Mouse (Mus musculus) hindbrain, embryonic 13.5 days (tissue): ENCODE measurements around the gene Onecut3. TPM values are rescaled to one million over a fixed set of nuclear protein-coding genes. Genes with fewer than 3 reads are reported as not detected.

Source experiments
- ATAC-seq: fragments of 200-750 bp; cut with Nextera tagmentation; 2 replicates; pipeline ENCODE4 v1.8.0; 2017; ENCODE audit warnings: moderate TSS enrichment; ENCODE audit not compliant: low FRiP score
- H3K27ac ChIP-seq: fragments of 300-500 bp; sonication (generic); 2 replicates; pipeline ENCODE4 v1.5.1; 2015; ENCODE audit warnings: inconsistent platforms, mild to moderate bottlenecking, moderate library complexity
- H3K27me3 ChIP-seq: fragments of 300-500 bp; sonication (generic); 2 replicates; pipeline ENCODE4 v1.6.1; 2015; ENCODE audit warnings: mild to moderate bottlenecking, inconsistent platforms
- H3K36me3 ChIP-seq: fragments of 300-500 bp; sonication (generic); 2 replicates; pipeline ENCODE4 v1.6.1; 2015; ENCODE audit warnings: mild to moderate bottlenecking, inconsistent platforms
- H3K4me1 ChIP-seq: fragments of 300-500 bp; sonication (generic); replicated peaks from 2 replicates; pipeline ENCODE4 v1.6.1; 2015; ENCODE audit warnings: inconsistent platforms
- H3K4me2 ChIP-seq: fragments of 300-500 bp; sonication (generic); 2 replicates; pipeline ENCODE4 v1.6.1; 2015; ENCODE audit warnings: inconsistent platforms, mild to moderate bottlenecking, moderate library complexity
- H3K4me3 ChIP-seq: fragments of 300-500 bp; sonication (generic); 2 replicates; pipeline ENCODE4 v1.5.1; 2015; ENCODE audit warnings: mild to moderate bottlenecking, inconsistent platforms
- H3K9ac ChIP-seq: fragments of 300-500 bp; sonication (generic); 2 replicates; pipeline ENCODE4 v1.6.1; 2015; ENCODE audit warnings: mild to moderate bottlenecking, inconsistent platforms
- H3K9me3 ChIP-seq: fragments of 300-500 bp; sonication (generic); 2 replicates; pipeline ENCODE4 v1.6.1; 2016; ENCODE audit warnings: inconsistent platforms
- WGBS: fragments of 180-500 bp; shearing (Covaris S2); methylation state at CpG from one replicate; pipeline ENCODE4 v1.1.7; 2015; 5-methylcytosine and 5-hydroxymethylcytosine counted together
- polyA plus RNA-seq: library from polyadenylated mRNA; unstranded; fragments of >200 nt; fragmentation: Nextera tagmentation; extraction: Ambion mirVana; gene quantifications from 2 replicates; pipeline ENCODE4 v1.2.1, GENCODE M21; 2015

The Onecut3 gene
- polyA plus RNA-seq, 1 experiment from 2014 or later = 2.1 TPM

DNA sequence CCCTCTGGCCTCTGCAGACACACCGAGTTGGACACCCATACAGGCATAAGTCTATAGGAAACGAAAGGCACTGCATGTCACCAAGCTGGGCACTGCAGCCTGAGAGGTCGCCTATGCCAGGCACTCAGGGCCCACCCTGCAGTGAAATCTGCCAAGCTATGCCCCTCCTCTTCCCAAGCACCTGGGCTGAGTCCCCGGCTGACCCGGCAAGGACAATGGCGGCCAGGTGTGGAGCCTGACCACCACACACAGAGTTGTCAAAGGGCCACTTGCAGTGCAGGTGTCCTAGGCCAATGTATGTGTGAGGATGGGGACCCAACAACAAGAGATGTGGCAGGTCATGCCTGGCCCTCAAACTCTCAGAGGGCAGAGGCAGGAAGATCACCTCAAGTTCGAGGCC, 64.8 kb downstream of the Onecut3 start:
- no peaks in the 10 kb centered on the region for H3K9me3 ChIP-seq
- WGBS = 92% methylated on average over 7 of the region's 7 CpGs
- H3K27me3 ChIP-seq = no peaks in the 10 kb centered on the region
- no peaks in the 10 kb centered on the region for H3K36me3 ChIP-seq
- peaks cover 62% of the 10 kb centered on the region for H3K4me1 ChIP-seq
- no peak overlapping the region for H3K9ac ChIP-seq
- ATAC-seq = no peak
- no peak overlapping the region for H3K4me3 ChIP-seq
- peak overlapping the region; percentile 13; the same call in 1 of the 2 replicates for H3K4me2 ChIP-seq
- no peak overlapping the region for H3K27ac ChIP-seq

DNA sequence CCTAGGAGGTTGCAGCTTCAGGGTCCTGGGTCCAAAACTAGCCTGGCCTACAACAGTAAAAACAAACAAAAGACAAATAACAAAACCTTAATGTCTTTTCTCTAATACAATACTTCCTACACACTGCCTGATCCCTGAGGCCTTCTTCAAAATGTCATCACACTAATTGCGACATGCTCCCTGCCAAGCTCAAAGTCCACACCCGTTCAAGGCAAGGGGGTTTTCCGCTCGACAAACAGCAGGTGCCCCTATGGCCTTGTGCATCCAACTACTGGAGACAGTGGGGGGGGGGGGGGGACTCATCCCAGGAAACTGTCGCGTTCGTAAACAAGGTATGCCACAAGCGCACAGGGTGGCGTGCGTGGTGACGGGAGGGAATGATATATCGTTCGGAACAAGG, 66.0 kb downstream of the Onecut3 start:
- peak overlapping the region; percentile 92 for H3K9ac ChIP-seq
- WGBS = 1% methylated on average over 13 of the region's 13 CpGs

DNA sequence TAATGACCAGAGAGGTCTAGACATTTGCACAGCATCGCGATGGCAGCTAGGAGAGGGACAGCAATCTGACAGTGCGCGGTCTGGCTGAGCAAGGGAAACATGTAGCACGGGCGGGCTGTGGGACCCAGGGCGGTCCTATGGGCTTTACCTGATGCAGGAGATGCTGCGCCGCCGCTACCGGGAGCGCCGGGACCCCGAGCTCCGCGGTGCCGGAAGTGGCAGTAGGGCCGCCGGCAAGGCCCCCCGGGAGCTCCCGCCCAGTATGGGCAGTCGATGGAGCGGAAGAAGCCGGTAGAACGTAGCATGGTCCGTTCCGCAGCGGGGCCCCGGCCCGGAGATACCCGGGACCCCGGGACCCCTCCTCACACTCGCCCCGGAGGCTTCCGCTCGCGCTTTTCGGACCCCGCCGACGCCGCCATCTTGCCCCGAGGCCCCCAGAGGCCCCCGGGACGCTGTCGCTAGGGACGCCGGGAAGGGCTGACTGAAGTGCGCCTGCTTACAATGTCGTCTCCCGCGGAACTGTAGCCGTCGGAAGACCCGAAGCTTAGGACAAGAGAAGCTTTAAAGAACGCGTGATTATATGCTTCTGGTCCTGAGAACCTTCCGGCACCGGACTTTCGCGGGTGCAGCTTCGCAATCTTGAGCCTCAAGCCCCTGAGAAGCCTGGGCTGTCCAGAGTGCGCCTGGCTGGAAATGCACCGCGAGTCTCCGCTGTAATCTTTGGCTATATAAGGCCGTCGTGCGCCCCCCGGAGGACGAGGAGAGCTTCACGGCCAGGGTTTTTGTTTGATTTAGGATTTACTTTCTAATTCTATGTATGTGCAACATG, 66.7 kb downstream of the Onecut3 start, which contains the start of gene Rexo1:
Gene Rexo1 (minus strand): TSS at position 445 of the 829 bp plus-strand sequence.
- Histone ChIP-seq H3K27ac (peak within 1 kb of the TSS; percentile 93), H3K4me3 (peak within 1 kb of the TSS; percentile 76), H3K36me3 (no peaks in the 10 kb centered on the region), H3K4me2 (peak within 1 kb of the TSS; percentile 89), H3K27me3 (no peaks in the 10 kb centered on the region), H3K4me1 (peaks cover 68% of the 10 kb centered on the region), H3K9ac (peak within 1 kb of the TSS; percentile 92), H3K9me3 (no peaks in the 10 kb centered on the region)
- ATAC-seq = peak; percentile 80
- under 1% methylated on average over 70 of the region's 72 CpGs for WGBS

More for the DNA sequence above, 66.0 kb downstream of the Onecut3 start:
- H3K4me3 ChIP-seq = peak overlapping the region; percentile 76
- no peaks in the 10 kb centered on the region for H3K27me3 ChIP-seq
- no peak for ATAC-seq
- peak overlapping the region; percentile 89 for H3K4me2 ChIP-seq
- H3K36me3 ChIP-seq = no peaks in the 10 kb centered on the region
- H3K4me1 ChIP-seq = peaks cover 62% of the 10 kb centered on the region
- no peaks in the 10 kb centered on the region for H3K9me3 ChIP-seq
- peak overlapping the region; percentile 93 for H3K27ac ChIP-seq

DNA sequence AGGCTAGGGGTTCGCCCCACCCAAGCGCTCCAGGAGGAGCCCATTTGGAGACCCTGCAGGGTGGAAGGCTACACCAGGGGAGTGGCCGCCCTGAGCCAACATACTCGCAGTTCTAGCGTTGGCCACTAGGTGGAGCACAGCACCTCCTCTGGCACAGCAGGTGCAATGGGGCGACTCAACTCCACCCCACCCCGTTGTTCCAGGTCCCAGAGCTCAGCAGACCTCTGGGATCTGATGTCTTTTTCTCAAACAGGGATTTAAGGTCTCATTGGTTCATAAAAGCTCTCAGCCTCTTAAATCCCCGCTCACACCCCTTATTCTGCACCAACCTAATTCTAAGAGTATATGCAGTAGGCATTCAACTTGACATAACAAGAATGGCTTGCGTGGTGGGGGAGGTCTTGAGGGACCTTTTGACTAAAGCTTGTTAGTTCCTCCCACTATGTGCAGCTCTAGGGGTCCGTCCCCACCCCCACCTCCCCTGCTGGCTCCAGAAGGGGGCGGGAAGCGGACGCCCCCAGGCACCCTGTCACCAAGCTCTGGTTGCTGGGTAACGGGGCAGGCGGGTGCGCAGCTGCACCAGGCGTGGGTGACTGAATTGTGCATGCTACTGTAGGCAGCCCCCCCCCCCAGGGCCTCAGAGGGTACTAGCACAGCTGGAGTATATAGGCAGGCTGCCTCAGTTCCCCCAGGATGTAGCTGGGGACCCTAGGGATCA, 71.9 kb downstream of the Onecut3 start:
- Histone ChIP-seq H3K36me3 (peaks cover 10% of the 10 kb centered on the region), H3K4me2 (peak overlapping the region; percentile 44), H3K4me1 (peaks cover 57% of the 10 kb centered on the region), H3K4me3 (0 out of 2 replicates have a peak overlapping the region, but pooled peaks have one; percentile 18), H3K27ac (peak overlapping the region; percentile 84), H3K9me3 (no peaks in the 10 kb centered on the region), H3K9ac (peak overlapping the region; percentile 56), H3K27me3 (no peaks in the 10 kb centered on the region)
- WGBS = 5% methylated on average over 17 of the region's 17 CpGs
- ATAC-seq = peak; percentile 50

Other genes starting within 250 kb of the Onecut3 start
- 253 and 263 TPM in 2 replicates for gene Ndufs7, start 245.7 kb upstream of the Onecut3 start, polyA plus RNA-seq
- 22.3 and 24.9 TPM in 2 replicates for gene Gamt, start 233.8 kb upstream of the Onecut3 start, polyA plus RNA-seq
- 61.6 and 66.2 TPM in 2 replicates for gene Dazap1, start 233.3 kb upstream of the Onecut3 start, polyA plus RNA-seq
- 583 and 598 TPM in 2 replicates for gene Rps15, start 202.4 kb upstream of the Onecut3 start, polyA plus RNA-seq
- 182 and 183 TPM in 2 replicates for gene Apc2, start 198.9 kb upstream of the Onecut3 start, polyA plus RNA-seq
- 28.5 and 29.1 TPM in 2 replicates for gene 2310011J03Rik, start 174.3 kb upstream of the Onecut3 start, polyA plus RNA-seq
- 1.9 and 2.5 TPM in 2 replicates for gene Pcsk4, start 165.3 kb upstream of the Onecut3 start, polyA plus RNA-seq
- gene Reep6, start 164.9 kb upstream of the Onecut3 start, polyA plus RNA-seq = 3.1 and 3.5 TPM in 2 replicates
- gene Adamtsl5, start 146.4 kb upstream of the Onecut3 start, polyA plus RNA-seq = 0.42 and 0.66 TPM in 2 replicates
- 1.2 and 1.7 TPM in 2 replicates for gene Plk5, start 138.4 kb upstream of the Onecut3 start, polyA plus RNA-seq
- gene Mex3d, start 107.2 kb upstream of the Onecut3 start, polyA plus RNA-seq = 14.8 and 16.5 TPM in 2 replicates
- gene Mbd3, start 95.3 kb upstream of the Onecut3 start, polyA plus RNA-seq = 230 TPM in 2 replicates
- gene Uqcr11, start 88.0 kb upstream of the Onecut3 start, polyA plus RNA-seq = 575 and 577 TPM in 2 replicates
- gene Tcf3, start 61.2 kb upstream of the Onecut3 start, polyA plus RNA-seq = 60.9 and 62.5 TPM in 2 replicates
- 1.2 and 1.3 TPM in 2 replicates for gene Atp8b3, start 44.3 kb downstream of the Onecut3 start, polyA plus RNA-seq
- 28.8 and 31.3 TPM in 2 replicates for gene Rexo1, start 66.7 kb downstream of the Onecut3 start, polyA plus RNA-seq
- 4.6 and 4.9 TPM in 2 replicates for gene Klf16, start 82.5 kb downstream of the Onecut3 start, polyA plus RNA-seq
- 93.8 and 96.2 TPM in 2 replicates for gene Abhd17a, start 95.5 kb downstream of the Onecut3 start, polyA plus RNA-seq
- gene Scamp4, start 108.0 kb downstream of the Onecut3 start, polyA plus RNA-seq = 65.1 and 67.5 TPM in 2 replicates
- gene Adat3, start 108.0 kb downstream of the Onecut3 start, polyA plus RNA-seq = 4.4 and 6.4 TPM in 2 replicates
- 3.1 and 3.3 TPM in 2 replicates for gene Gm49322, start 111.2 kb downstream of the Onecut3 start, polyA plus RNA-seq
- 98.5 and 102 TPM in 2 replicates for gene Csnk1g2, start 128.0 kb downstream of the Onecut3 start, polyA plus RNA-seq
- gene Btbd2, start 162.2 kb downstream of the Onecut3 start, polyA plus RNA-seq = 75.7 and 77.8 TPM in 2 replicates
- 55.4 and 56.2 TPM in 2 replicates for gene Mknk2, start 183.3 kb downstream of the Onecut3 start, polyA plus RNA-seq
- 51.8 and 56.8 TPM in 2 replicates for gene Mob3a, start 207.1 kb downstream of the Onecut3 start, polyA plus RNA-seq
- gene Izumo4, start 207.3 kb downstream of the Onecut3 start, polyA plus RNA-seq = 36.4 and 42.8 TPM in 2 replicates
- gene Ap3d1, start 247.4 kb downstream of the Onecut3 start, polyA plus RNA-seq = 100 and 101 TPM in 2 replicates